Mouse (Mus musculus) hindbrain, embryonic 13.5 days (tissue): Measurements from ENCODE around the gene Klf16. TPM values are rescaled to one million over a fixed set of nuclear protein-coding genes. Genes with fewer than 3 reads are reported as not detected.
A peak's percentile ranks its signal among the peaks of the same experiment; 100 is the strongest.
"Not testable (repeated sequence)": the region's sequence is repeated elsewhere in the genome, so short reads cannot be mapped to it uniquely, and the experiment has no call there.

ENCODE experiments used
- ATAC-seq: fragments of 200-750 bp; cut with Nextera tagmentation; 2 replicates; pipeline ENCODE4 v1.8.0; 2017; ENCODE audit warnings: moderate TSS enrichment; ENCODE audit not compliant: low FRiP score
- H3K27ac ChIP-seq: fragments of 300-500 bp; sonication (generic); 2 replicates; pipeline ENCODE4 v1.5.1; 2015; ENCODE audit warnings: inconsistent platforms, mild to moderate bottlenecking, moderate library complexity
- H3K27me3 ChIP-seq: fragments of 300-500 bp; sonication (generic); 2 replicates; pipeline ENCODE4 v1.6.1; 2015; ENCODE audit warnings: mild to moderate bottlenecking, inconsistent platforms
- H3K36me3 ChIP-seq: fragments of 300-500 bp; sonication (generic); 2 replicates; pipeline ENCODE4 v1.6.1; 2015; ENCODE audit warnings: mild to moderate bottlenecking, inconsistent platforms
- H3K4me1 ChIP-seq: fragments of 300-500 bp; sonication (generic); replicated peaks from 2 replicates; pipeline ENCODE4 v1.6.1; 2015; ENCODE audit warnings: inconsistent platforms
- H3K4me2 ChIP-seq: fragments of 300-500 bp; sonication (generic); 2 replicates; pipeline ENCODE4 v1.6.1; 2015; ENCODE audit warnings: inconsistent platforms, mild to moderate bottlenecking, moderate library complexity
- H3K4me3 ChIP-seq: fragments of 300-500 bp; sonication (generic); 2 replicates; pipeline ENCODE4 v1.5.1; 2015; ENCODE audit warnings: mild to moderate bottlenecking, inconsistent platforms
- H3K9ac ChIP-seq: fragments of 300-500 bp; sonication (generic); 2 replicates; pipeline ENCODE4 v1.6.1; 2015; ENCODE audit warnings: mild to moderate bottlenecking, inconsistent platforms
- H3K9me3 ChIP-seq: fragments of 300-500 bp; sonication (generic); 2 replicates; pipeline ENCODE4 v1.6.1; 2016; ENCODE audit warnings: inconsistent platforms
- WGBS: fragments of 180-500 bp; shearing (Covaris S2); methylation state at CpG from one replicate; pipeline ENCODE4 v1.1.7; 2015; 5-methylcytosine and 5-hydroxymethylcytosine counted together
- polyA plus RNA-seq: library from polyadenylated mRNA; unstranded; fragments of >200 nt; fragmentation: Nextera tagmentation; extraction: Ambion mirVana; gene quantifications from 2 replicates; pipeline ENCODE4 v1.2.1, GENCODE M21; 2015

Gene Klf16
- polyA plus RNA-seq, 1 experiment from 2014 or later = 4.9 TPM

DNA sequence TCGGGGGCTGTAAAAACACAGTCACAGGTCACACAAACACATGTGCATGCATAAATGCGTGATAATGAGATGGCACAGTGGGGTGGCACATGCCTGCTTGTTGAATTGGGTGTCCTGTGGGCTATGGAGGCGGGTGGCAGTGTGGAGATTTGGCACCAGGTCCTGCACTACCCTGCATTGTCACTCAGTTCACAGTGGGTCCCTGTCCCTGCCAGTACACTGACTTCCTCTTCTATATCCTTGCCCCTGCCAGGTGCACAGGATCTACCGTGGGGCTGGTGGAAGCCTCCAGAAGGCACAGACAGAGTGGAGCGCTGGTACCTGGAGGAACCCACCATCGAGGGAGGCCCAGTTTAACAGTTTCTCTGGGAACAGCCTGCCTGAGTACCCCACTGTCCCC is 37.2 kb upstream of the Klf16 start:
- ATAC-seq = no peak
- H3K27me3 ChIP-seq = no peaks in the 10 kb centered on the region
- H3K36me3 ChIP-seq = peaks cover 58% of the 10 kb centered on the region
- H3K9ac ChIP-seq = 0 out of 2 replicates have a peak overlapping the region, but pooled peaks have one; percentile 15
- no peaks in the 10 kb centered on the region for H3K9me3 ChIP-seq
- no peak overlapping the region for H3K27ac ChIP-seq
- H3K4me3 ChIP-seq = no peak overlapping the region
- peaks cover 4% of the 10 kb centered on the region; the same call in 1 of the 2 replicates for H3K4me1 ChIP-seq
- H3K4me2 ChIP-seq = no peak overlapping the region
- 92% methylated on average over 6 of the region's 6 CpGs for WGBS

DNA sequence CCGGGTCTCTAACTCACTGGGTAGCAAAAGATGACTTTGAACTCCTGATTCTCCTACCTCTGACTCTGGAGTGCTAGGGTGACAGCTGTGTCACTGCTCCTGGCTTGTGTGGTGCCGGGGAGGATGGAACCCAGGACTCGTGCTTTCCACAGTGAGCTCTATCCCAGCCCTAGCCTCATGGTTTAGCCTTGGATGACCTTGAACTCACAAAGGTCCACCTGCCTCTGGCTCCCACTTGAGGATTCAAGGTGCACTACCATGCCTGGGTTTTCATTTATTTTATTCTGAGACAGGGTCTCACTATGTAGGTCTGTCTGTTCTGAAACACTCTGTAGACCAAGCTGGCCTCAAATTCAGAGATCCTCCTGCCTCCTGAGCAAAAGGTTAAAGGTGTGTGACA is 36.7 kb upstream of the Klf16 start:
- ATAC-seq = no peak
- H3K4me3 ChIP-seq = no peak overlapping the region
- no peak overlapping the region for H3K27ac ChIP-seq
- WGBS = 87% methylated on average over 3 of the region's 3 CpGs
- H3K4me2 ChIP-seq = no peak overlapping the region
- no peak overlapping the region for H3K9ac ChIP-seq
- peaks cover 63% of the 10 kb centered on the region for H3K36me3 ChIP-seq
- H3K27me3 ChIP-seq = no peaks in the 10 kb centered on the region
- H3K4me1 ChIP-seq = peaks cover 4% of the 10 kb centered on the region; the same call in 1 of the 2 replicates
- no peaks in the 10 kb centered on the region for H3K9me3 ChIP-seq

DNA sequence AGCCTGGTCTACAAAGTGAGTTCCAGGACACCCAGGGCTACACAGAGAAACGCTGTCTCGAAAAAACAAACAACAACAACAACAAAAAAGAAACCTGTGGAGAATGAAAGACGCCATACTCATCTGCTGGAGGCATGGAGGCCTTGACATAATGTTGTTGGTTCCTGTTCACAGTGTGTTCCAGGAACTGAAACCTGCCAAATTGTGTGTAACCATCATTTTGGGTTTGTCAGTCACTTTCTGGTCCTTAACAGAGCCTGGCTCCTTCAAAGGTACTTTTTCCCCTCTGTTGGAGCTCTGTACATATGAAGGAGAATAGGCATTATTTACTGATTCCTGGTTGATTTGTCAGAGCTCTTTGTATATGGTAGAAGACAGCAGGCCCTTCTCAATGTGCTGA is 34.8 kb upstream of the Klf16 start:
- Histone ChIP-seq H3K4me2 (no peak overlapping the region), H3K9me3 (no peaks in the 10 kb centered on the region), H3K4me1 (peaks cover 4% of the 10 kb centered on the region; the same call in 1 of the 2 replicates), H3K9ac (no peak overlapping the region), H3K36me3 (peaks cover 83% of the 10 kb centered on the region), H3K4me3 (no peak overlapping the region), H3K27ac (no peak overlapping the region), H3K27me3 (no peaks in the 10 kb centered on the region)
- no peak for ATAC-seq
- 94% methylated on average over 3 of the region's 3 CpGs for WGBS

DNA sequence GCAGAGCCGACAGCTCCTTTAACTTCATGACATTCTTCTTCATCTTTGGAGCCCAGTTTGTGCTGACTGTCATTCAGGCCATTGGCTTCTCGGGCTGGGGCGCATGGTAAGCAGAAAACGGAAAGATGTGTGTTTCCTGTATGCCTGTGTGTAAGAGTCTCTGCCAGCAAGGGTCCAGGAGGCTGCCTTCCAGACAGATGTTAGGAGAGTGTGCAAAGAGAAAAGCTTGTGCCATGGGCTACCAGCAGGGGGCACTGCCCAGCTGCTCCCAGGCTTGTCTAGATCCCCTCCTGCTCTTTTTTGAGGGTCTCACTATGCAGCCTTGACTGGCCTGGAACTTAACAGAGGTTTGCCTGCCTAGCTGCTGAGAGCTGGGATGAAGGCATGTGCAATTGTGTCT is 33.9 kb upstream of the Klf16 start:
- peaks cover 4% of the 10 kb centered on the region; the same call in 1 of the 2 replicates for H3K4me1 ChIP-seq
- H3K27me3 ChIP-seq = no peaks in the 10 kb centered on the region
- no peak for ATAC-seq
- H3K4me2 ChIP-seq = no peak overlapping the region
- H3K9me3 ChIP-seq = no peaks in the 10 kb centered on the region
- no peak overlapping the region for H3K27ac ChIP-seq
- peaks cover 87% of the 10 kb centered on the region for H3K36me3 ChIP-seq
- no peak overlapping the region for H3K4me3 ChIP-seq
- 81% methylated on average over 4 of the region's 4 CpGs for WGBS
- no peak overlapping the region for H3K9ac ChIP-seq

DNA sequence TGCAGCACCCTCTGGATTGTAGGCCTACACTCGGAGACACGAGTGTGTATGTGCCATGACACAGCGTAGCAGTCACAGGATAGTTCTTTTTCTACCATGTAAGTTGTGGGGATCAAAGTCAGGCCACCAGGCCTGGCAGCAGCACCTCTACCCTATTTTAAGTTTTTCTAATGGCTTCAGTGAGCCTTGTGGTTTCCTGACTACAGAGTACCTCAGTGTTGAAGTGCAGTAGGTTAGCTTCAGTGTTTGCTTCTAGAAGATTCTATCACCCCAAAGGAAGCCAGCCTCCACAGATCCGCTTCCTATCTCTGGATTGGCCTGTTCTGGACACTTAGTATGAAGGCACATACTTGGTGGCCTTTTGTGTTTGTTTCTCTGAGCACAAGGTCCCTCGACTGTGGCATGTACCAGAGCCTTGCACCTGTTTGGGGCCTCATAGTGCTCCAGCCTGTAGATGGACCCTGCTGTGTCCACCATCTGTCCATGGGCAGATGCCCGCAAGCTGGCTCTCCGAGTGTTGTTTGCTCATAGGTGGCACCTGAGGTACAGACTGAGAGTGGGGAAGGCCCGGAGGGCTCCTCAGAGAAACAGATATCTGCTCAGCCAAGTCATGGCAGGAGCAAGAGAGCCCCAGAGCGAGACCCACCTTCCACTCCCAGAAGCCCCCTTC is 33.1 kb upstream of the Klf16 start:
- Histone ChIP-seq H3K9ac (peak overlapping the region; percentile 35; the same call in 1 of the 2 replicates), H3K27me3 (no peaks in the 10 kb centered on the region), H3K9me3 (no peaks in the 10 kb centered on the region), H3K27ac (no peak overlapping the region), H3K36me3 (peaks cover 81% of the 10 kb centered on the region), H3K4me1 (peaks cover 4% of the 10 kb centered on the region; the same call in 1 of the 2 replicates), H3K4me3 (no peak overlapping the region), H3K4me2 (no peak overlapping the region)
- 95% methylated on average over 9 of the region's 9 CpGs for WGBS
- ATAC-seq = no peak

DNA sequence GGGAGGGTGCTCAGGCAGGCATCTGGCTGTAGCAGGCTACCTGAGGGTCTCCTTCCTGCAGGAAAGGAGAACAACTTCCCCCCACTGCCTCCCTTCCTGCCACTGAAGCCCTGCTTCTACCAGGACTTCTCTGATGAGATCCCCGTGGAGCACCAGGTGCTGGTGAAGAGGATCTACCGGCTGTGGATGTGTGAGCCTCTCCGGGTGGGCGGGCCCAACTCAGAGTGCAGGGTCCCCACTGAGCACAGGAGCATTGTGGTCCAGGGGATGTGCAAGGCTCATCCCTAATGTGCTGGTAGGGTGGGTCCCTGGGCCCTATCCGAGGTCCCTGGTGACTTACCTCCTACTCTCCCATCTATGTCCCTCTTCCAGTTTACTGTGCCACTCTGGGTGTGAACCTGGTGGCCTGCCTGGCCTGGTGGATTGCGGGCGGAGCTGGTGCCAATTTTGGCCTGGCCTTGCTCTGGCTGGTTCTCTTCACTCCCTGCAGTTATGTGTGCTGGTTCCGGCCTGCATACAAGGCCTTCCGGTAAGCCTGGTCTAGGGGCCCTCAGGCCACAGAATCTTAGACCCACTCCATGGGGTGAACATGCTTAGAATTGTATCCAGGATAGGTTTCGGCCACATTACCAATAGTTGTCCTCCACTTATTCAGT is 32.3 kb upstream of the Klf16 start:
- H3K27ac ChIP-seq = no peak overlapping the region
- H3K36me3 ChIP-seq = peaks cover 72% of the 10 kb centered on the region

DNA sequence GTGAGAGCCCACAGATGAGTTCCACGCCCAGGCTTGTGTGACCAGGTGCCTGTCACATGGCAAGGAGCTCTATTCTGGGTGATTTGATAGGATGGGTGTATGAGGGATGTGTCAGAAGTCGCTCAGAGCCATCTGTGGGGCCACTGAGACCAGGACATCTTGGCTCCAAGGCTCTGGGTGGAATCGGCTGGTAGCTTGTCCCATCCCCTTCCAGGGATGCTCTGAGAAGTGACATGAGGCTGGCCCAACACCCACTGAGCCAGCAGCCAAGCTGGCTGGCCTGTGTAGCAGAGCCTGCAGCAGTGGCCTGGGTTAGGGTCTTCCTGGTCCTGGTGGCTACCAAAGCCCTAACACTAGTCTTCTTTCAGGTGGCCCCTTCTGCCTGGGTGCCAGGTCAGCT is 31.3 kb upstream of the Klf16 start:
- no peak overlapping the region for H3K27ac ChIP-seq
- no peak overlapping the region for H3K4me3 ChIP-seq
- H3K27me3 ChIP-seq = no peaks in the 10 kb centered on the region
- H3K4me1 ChIP-seq = peaks cover 16% of the 10 kb centered on the region
- WGBS = 90% methylated on average over 3 of the region's 3 CpGs
- ATAC-seq = no peak
- H3K9me3 ChIP-seq = no peaks in the 10 kb centered on the region
- H3K9ac ChIP-seq = no peak overlapping the region
- H3K36me3 ChIP-seq = peaks cover 63% of the 10 kb centered on the region
- H3K4me2 ChIP-seq = no peak overlapping the region

More for the DNA sequence above, 32.3 kb upstream of the Klf16 start:
- no peaks in the 10 kb centered on the region for H3K27me3 ChIP-seq
- ATAC-seq = no peak
- H3K9me3 ChIP-seq = no peaks in the 10 kb centered on the region
- no peak overlapping the region; the same call in 1 of the 2 replicates for H3K9ac ChIP-seq
- peaks cover 6% of the 10 kb centered on the region for H3K4me1 ChIP-seq
- no peak overlapping the region for H3K4me3 ChIP-seq
- H3K4me2 ChIP-seq = no peak overlapping the region
- 93% methylated on average over 10 of the region's 10 CpGs for WGBS

DNA sequence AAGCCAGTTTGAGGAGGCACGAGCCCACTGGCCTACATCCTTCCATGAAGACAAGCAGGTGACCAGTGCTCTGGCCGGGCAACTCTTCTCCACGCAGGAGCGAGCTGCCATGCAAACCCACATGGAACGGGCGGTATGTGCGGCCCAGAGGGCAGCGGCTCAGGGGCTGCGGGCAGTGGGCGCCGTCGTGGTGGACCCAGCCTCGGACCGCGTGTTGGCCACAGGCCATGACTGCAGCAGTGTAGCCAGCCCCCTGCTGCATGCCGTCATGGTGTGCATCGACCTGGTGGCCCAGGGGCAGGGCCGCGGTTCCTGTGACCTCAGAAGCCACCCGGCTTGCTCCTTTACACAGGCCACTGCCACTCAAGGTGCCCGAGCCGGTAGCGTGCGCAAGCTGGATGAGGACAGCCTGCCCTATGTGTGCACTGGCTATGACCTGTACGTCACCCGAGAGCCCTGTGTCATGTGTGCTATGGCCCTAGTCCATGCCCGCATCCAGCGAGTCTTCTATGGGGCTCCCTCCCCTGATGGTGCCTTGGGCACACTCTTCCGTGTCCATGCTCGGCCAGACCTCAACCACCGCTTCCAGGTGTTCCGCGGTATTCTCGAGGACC is 29.7 kb upstream of the Klf16 start:
- Histone ChIP-seq H3K27ac (no peak overlapping the region), H3K27me3 (no peaks in the 10 kb centered on the region), H3K4me3 (no peak overlapping the region), H3K36me3 (peaks cover 48% of the 10 kb centered on the region), H3K9me3 (no peaks in the 10 kb centered on the region), H3K4me1 (peaks cover 23% of the 10 kb centered on the region), H3K4me2 (no peak overlapping the region), H3K9ac (no peak overlapping the region)
- no peak for ATAC-seq
- 96% methylated on average over 34 of the region's 34 CpGs for WGBS

DNA sequence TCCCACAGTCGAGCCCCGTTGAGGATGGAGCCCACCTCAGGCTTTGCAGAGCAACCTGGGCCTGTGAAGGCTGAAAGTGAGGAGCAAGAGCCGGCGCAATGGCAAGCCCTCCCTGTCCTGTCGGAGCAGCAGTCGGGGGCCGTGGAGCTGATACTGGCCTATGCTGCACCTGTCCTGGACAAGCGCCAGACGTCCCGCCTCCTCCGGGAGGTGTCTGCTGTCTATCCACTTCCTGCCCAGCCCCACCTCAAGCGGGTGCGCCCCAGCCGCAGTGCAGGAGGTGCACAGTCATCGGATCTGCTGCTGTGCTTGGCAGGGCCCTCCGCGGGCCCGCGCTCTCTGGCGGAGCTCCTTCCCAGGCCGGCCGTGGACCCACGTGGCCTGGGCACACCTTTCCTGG is 29.2 kb upstream of the Klf16 start:
- H3K27ac ChIP-seq = no peak overlapping the region
- H3K27me3 ChIP-seq = no peaks in the 10 kb centered on the region
- no peaks in the 10 kb centered on the region for H3K9me3 ChIP-seq
- no peak overlapping the region for H3K4me3 ChIP-seq
- ATAC-seq = no peak
- WGBS = 94% methylated on average over 23 of the region's 23 CpGs
- H3K4me1 ChIP-seq = peaks cover 23% of the 10 kb centered on the region
- H3K36me3 ChIP-seq = peaks cover 47% of the 10 kb centered on the region
- H3K9ac ChIP-seq = no peak overlapping the region
- H3K4me2 ChIP-seq = no peak overlapping the region

DNA sequence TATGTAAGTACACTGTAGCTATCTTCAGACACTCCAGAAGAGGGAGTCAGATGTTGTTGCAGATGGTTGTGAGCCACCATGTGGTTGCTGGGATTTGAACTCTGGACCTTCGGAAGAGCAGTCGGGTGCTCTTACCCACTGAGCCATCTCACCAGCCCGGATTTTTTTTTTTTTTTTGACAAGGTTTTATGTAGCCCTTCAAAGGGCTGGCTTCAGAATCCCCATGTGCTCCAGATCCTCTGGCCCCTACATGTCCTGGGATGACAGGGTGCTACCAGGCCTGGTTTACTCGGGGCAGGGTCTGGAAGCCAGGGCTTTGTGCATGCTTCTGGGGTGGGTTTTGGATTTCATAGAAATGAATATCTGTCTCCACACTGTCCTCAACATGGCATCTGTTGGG is 28.6 kb upstream of the Klf16 start, which contains the start of gene Gm49322:
Gm49322 (plus strand) TSS at position 301 of the 400 bp plus-strand sequence.
- H3K27ac ChIP-seq, H3K4me2 ChIP-seq, H3K27me3 ChIP-seq, H3K4me3 ChIP-seq, H3K9me3 ChIP-seq, ATAC-seq, H3K9ac ChIP-seq: not testable (repeated sequence)
- WGBS = 94% methylated on average over 4 of the region's 4 CpGs
- Histone ChIP-seq H3K36me3 (peaks cover 47% of the 10 kb centered on the region), H3K4me1 (peaks cover 20% of the 10 kb centered on the region)

DNA sequence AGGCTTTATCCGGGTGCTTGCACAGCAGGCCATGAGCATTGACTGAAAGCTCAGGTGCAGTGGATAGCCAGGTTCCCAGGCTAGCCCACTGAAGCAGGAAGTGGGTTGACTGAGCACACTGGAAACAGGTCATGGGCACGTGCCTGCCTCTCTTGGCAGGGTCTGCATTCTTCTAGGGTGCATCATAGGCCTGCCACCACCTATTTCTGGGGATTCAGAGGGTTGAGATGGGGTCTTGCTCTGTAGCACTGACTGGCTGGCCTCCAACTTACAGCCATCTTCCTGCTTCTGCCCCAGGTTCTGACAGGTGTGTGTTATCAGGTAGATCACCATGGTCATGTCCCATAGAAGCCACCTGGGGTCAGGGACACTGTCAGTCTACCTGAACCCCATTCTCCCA is 27.9 kb upstream of the Klf16 start:
- Histone ChIP-seq H3K36me3 (peaks cover 41% of the 10 kb centered on the region), H3K4me2 (no peak overlapping the region)
- 93% methylated on average over 2 of the region's 2 CpGs for WGBS

DNA sequence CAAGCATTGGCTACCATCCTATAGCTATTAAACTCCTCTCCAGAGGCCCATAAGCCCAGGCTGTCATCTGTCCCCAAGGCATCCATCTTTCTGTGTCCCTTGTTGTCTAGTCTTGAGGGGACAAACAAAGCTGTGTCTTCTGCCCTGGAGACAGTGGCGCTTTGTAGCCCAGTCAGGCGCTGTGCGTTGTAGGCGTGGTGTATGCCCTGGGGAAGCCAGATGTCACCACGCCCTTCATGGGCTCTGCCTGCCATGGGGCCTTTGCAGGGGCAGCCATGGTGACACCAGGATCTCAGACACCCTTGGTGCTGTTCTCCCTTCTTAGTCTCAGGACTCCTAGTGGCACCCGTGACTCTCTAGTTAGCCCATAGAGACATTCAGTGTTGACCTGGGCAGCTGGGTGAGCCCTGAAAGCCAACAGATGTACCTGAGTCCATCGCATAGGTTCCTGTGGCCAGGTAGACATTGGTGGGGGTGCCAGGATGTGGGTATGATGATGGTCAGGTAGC is 26.9 kb upstream of the Klf16 start:
- 77% methylated on average over 7 of the region's 7 CpGs for WGBS
- H3K9ac ChIP-seq = peak overlapping the region; percentile 87

More for the DNA sequence above, 27.9 kb upstream of the Klf16 start:
- no peaks in the 10 kb centered on the region for H3K9me3 ChIP-seq
- H3K27me3 ChIP-seq = no peaks in the 10 kb centered on the region
- H3K4me1 ChIP-seq = peaks cover 19% of the 10 kb centered on the region
- no peak overlapping the region for H3K27ac ChIP-seq
- ATAC-seq = no peak
- H3K9ac ChIP-seq = no peak overlapping the region
- no peak overlapping the region for H3K4me3 ChIP-seq

More for the DNA sequence above, 26.9 kb upstream of the Klf16 start:
- Histone ChIP-seq H3K4me2 (peak overlapping the region; percentile 97), H3K4me1 (peaks cover 19% of the 10 kb centered on the region), H3K36me3 (peaks cover 32% of the 10 kb centered on the region), H3K9me3 (no peaks in the 10 kb centered on the region), H3K27me3 (no peaks in the 10 kb centered on the region), H3K27ac (peak overlapping the region; percentile 91; the same call in 1 of the 2 replicates), H3K4me3 (peak overlapping the region; percentile 65)
- no peak for ATAC-seq
